Mouse (Mus musculus) spleen, postnatal 14 days (tissue): ENCODE results near the gene Yme1l1.

Experiments
- DNase-seq, 2 experiments: peaks; one replicate each; pipeline ENCODE4 v3.0.0; 2021 to 2022; ENCODE audit warnings: low spot score in 2 of 2

Yme1l1 gene

DNA sequence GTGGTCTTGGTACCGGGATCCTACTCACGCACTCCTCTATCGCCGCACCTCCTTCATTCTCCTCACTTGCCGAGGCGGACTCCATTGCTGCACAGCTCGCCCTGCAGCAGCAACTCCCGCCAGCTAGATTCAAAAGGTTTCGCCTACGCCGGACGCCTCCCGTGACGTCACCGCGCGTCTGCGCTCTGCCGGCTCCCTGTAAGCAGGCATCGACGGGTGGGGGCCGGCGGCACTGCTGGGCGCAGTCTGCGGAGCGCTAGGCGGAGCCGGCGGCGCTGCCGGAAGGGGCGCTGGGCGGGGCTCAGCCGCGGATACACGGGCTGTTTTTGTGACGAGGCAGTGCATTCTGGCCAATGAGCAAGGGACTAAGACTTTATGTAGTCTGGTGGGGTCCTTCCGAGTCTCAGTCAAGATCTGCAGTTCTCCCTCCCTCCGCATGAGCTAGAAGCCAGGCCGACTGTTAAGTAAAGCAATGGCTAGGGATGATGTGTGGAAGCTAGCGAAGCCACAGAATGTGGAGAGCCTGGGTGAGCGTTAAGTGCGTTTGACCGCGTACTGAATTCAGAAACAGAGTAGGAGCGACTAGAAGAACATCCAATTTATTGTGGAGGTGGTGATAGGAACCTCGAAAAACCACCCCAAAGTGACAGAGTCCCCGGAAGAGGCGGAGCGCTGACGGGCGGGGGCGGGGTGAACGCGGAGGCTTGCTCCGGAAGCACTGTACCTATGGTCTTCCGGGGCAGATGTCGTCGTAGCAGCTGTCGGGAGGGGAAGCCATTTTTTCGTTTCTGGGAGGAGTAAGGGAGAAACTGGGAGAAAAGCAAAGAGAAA lies at the start of gene Yme1l1, which contains the start of gene Mastl:
TSS of gene Yme1l1 (plus strand) at position 593 of the 831 bp plus-strand sequence.
TSS of gene Mastl (minus strand) at position 248 of the 831 bp plus-strand sequence.
- DNase-seq = peak; percentile 93 to 97

DNA sequence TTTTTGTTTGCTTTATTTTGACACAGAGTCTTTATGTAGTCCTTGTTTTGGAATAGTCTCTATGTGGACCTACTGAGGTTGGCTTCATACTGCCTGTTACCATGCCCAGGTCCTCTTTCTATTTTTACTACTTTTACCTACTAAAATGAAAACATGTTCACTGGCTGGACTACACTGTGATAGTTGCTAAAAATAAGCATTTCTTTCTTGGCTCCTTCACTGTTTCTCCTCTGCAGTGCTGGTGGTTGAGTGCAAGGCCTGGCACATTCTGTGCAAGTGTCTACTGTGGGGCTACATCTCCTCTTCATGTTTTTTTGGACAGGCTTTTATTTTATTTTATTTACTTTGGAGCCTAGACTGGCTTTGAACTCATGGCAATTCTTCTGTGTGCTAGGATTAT lies 36.6 kb upstream of the Yme1l1 start:
- no peak for DNase-seq

DNA sequence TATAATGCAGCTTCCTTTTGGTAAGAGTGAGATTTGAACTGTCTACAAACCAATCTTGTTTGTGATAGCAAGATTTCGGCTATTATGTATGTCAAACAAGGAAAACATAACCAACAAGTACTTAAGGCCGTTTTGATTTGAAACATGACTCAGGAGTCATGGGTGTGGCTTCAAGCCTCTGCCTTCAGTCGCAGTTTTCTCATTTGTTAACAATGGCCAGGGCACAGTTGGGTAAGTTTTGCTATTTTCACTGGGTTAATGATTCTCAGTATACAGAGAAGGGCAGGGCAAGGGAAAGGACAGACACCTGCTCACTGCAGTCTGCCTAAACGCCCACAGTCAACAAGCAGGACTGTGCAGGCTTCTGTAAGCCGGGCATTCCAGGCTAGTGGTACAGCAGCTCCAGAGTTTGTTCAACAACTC lies 959 bp upstream of the Yme1l1 start:
- DNase-seq = no peak

DNA sequence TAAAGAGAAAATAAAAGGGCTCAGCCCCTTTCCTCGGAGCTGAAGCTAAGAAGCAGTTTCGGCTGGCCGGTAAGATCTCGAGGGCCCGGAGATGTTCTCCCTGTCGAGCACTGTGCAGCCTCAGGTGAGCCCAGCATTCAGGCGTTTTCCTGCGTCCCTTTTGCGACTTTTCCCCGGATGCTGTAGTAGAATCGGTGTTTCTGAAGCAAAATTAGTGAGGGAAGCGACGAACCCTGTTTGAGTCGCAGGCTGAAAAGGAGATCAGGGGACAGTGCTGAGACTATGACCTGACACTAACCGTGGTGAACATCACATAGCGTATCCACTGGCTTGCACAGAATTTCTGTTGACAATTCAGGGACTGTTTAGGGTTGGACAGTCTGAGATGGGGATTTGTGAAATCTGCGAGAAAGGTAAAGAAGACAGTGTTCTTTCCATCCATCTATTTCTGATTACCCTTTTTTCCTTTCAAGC lies 476 bp downstream of the Yme1l1 start:
- DNase-seq = no peak

DNA sequence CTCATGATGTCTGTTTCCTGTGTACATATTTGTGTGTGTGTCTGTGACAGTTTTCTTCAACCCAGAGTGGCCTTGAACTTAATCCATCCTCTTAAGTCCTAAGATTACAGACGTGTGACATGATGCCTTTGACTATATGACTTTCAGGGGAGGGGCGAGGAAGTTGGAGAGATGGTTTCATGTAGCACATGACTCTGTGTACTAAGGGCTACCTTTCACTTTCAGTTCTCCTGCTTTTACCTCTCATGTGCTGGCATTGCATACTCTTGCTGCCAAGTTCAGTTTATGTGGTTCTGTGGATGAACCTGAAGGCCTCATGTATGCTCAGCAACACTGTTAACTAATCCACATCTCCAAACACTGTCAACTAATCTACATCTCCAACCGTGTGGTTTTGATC lies 16.1 kb downstream of the Yme1l1 start:
- DNase-seq = no peak

DNA sequence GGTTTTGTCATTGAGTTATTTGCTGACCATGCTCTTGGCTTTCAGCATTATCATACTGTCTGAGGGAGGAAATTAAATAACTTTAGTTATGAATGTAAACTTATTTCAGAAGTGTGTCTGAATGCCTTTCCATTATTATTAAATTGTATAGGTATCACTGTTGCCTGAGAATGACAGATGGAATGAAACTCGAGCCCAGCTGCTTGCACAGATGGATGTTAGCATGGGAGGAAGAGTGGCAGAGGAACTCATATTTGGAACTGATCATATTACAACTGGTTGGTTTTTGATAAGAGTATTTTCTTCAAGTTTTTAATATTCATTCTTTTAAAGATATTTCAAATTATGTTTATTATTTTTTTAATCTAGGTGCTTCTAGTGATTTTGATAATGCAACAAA lies 38.2 kb downstream of the Yme1l1 start:
- DNase-seq = no peak

DNA sequence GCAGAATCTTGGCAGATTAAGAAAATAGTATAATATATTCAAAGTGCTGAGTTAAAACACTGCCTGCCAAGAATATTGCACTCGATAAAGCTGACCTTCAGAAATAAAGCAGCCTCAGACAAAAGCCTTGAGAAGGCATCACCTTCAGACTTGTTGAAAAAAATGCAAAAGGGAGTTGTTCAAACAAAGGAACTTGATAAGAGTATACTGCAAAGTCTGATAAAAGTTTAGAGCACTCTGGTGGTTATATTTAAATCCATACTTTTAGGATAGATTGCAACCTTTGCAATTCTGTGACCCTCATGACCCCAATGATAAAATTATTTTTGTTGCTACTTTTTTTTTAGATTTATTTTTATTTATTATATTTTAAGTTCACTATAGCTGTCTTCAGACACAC lies 44.9 kb downstream of the Yme1l1 start:
- DNase-seq = no peak

DNA sequence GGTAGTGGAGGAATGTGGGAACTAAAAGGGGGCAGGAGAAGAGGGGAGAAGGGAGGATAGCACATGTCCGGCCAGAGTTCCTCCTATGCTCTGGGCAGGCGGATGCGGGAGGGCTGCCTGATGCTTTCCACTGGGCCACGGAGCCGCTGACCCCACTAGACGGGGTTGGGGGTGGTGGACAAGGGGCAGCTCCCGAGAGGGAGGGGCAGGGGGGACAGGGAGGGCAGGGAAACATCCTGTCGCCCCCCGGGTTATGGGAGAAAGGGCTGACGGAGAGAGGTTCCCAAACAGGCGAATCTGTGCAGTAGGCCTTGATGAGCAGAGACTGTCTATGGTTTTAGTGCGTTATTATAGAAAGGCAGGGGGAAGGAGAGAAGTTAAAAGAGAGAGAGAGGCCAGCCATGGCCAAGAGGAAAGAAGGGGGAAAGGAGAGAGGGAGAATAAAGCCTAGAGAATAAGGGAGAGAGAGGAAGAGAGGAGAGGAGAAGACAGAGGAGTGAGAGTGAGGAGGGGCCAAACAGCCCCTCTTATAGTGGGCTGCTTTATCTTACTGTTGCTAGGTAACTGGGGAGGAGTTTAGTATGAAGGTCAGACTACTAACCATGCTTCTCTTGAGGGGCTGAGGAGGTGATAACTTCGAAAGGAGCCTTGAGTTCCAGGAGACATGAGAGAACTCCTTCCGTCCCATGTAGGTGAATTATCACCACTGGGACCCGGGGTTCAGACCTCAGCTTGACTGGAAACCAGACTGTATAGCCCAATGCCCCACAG lies 46.9 kb downstream of the Yme1l1 start:
- no peak for DNase-seq

DNA sequence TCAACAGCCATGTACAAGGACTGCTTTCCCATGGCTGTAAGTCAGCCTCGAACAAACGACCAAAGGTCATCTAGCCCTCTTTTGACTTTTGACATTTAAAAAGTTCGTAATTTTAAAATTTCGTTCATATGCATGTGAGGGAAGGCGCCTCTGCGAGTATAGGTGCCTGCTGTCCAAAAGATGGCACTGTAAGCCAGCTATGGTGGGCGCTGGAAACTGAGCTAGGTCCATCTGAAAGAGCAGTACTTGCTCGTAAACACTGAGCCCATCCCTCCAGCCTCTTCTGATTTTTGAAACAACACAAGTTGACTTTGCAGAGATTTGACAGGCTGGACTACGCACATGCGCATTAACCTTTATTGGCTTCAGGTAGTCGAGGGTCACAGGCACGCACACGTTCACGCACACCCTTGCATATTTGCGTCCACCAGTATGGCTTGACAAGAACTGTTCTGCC lies 50.9 kb downstream of the Yme1l1 start, which contains the start of gene 4931423N10Rik:
TSS of gene 4931423N10Rik (plus strand) at position 407 of the 457 bp plus-strand sequence.
- DNase-seq = no peak

DNA sequence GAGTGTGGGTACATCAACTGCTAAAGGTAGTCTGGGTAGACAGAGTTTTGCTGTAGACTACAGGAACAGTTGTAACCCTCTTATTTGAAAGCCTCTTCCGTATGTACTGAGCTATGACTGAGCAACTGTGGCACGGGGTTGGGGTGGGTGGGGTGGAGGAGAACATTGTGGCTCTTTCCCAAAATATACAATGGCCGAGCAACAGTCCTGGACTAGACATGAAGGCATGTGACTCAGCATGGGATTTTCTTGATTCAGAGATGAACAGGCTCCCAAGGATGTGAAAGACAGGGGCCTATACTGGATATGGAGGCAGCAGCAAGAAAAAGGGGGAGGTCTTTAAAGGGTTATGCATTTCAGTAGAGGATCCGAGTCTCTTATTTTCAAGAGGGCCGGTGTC lies 57.5 kb downstream of the Yme1l1 start:
- DNase-seq = no peak

DNA sequence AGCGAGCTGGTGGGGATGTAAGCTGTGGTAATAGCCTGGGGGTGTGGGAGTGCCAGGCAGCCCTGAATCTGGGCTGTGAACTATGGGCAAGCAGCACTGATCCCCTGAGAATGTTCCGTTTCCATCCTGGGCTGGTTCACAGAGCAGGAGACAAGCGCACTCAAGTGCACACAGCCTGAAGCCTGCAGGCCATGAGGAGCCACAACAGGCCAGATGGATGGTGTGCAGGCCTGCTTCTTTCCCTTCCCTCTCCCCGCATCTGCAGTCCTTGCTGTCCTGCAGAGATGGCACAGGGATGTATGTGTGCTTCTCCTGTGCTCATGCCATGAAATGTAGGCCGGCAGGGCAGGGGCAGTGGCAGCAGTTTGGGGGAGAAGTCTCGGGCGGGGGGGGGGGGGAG lies 69.0 kb downstream of the Yme1l1 start:
- DNase-seq = no peak

DNA sequence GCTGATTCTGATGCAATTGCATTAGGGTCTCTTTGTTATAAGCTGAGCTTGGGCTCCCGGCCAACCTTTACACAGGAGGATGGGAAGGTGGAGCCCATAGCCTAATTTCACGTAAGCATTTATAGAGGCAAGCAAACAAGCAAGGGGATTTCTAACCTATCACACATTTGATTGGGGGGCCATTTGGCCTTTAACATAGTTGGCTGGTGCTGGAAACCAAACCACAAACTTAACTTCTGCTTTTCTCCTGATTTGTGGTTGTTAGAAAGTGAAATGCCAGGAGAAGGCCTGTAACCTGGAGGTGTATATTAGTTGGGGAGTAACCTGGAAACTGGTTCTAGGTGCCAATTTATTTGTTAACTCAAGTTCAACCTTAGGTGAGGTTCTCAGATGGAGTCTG lies 72.3 kb downstream of the Yme1l1 start:
- DNase-seq = no peak

DNA sequence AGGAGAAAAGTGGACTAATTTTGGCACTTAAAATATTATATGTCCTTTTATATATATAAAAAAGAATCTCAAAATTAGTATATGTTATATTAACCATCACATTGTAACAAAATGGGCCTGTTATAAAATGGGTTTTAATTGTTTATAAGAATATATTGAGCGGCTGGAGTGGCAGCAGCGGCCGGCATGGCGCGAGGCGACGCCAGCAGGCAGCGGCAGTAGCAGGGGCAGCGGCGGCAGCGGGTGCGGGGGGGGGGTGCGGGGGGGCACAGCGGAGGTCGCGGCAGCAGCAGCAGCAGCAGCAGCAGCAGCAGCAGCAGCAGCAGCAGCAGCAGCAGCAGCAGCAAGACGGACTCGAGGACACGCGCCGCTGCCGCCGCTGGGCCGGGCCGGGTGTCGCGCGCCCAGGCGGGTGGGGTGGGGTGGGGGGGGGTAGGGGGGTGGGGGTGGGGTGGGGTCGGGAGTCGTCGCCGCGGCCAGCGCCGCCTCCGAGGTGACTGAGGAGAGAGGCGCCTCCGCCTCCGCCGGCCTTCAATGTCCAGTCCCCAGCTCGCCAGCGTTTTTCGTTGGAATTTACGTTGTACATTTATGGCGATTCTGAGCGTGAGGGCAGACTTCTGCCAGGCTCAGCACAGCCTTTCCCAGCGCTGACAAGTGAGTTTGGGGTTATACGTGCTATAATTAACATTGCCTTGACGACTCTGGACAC lies 78.0 kb downstream of the Yme1l1 start:
- no peak for DNase-seq
